ENCODE assay signal across 16 mouse cellular contexts in the genomic region with DNA sequence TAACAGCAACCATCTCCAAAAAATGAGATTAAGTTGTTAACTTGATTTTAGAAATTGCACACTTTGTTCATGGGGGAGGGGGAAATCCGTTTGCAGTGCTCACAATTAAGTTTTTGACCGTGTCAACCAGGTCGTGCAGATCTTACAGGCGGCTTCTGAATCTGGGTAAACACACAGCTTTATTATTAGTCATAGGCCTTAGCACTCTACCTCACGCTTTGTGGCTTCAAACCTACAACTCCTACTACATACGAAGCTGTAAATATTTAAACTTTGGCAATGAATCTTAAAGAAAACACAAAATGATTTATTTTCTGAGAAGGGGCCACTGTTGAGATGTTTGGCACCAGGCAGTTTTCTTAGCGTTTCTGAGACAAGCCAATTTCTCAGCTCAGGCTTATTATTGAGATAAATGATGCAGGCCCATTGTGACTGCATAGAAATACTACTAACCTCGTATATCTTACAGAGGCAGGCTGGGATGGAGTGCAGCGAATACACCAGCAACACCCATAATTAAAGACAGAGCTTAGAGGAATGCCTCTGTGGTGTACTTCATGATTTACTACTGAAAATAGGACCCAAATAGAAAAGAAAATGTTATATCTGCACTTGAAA.
"Had no signal": no experiment of that assay in that cellular context is flagged by ENCODE, and none has a peak within 500 bp of the region (broad histone marks: within the 10 kb centered on the region; RNA-seq: fewer than 3 reads in every experiment).

No protein-coding gene starts in this region.

- H3K36me3 ChIP-seq: midbrain, embryonic 13.5 days; midbrain, embryonic 15.5 days; neural tube, embryonic 12.5 days; stomach, embryonic 15.5 days had no signal

- H3K27ac ChIP-seq: macrophage; midbrain, embryonic 13.5 days; midbrain, embryonic 15.5 days; neural tube, embryonic 12.5 days; stomach, embryonic 15.5 days; stomach, postnatal 0 days had no signal

- H3K9ac ChIP-seq: liver, postnatal 0 days; midbrain, embryonic 13.5 days; midbrain, embryonic 15.5 days; neural tube, embryonic 12.5 days; stomach, embryonic 15.5 days had no signal

- H3K9me3 ChIP-seq: midbrain, embryonic 13.5 days; midbrain, embryonic 15.5 days; neural tube, embryonic 12.5 days; stomach, embryonic 15.5 days had no signal

- H3K27me3 ChIP-seq: megakaryocyte, embryonic 14.5 days; midbrain, embryonic 13.5 days; midbrain, embryonic 15.5 days; neural tube, embryonic 12.5 days; stomach, embryonic 15.5 days had no signal

- H3K4me2 ChIP-seq: midbrain, embryonic 11.5 days; midbrain, embryonic 13.5 days; midbrain, embryonic 15.5 days; neural tube, embryonic 12.5 days; stomach, embryonic 15.5 days had no signal

- H3K4me1 ChIP-seq: midbrain, embryonic 13.5 days; midbrain, embryonic 15.5 days; neural tube, embryonic 12.5 days; stomach, embryonic 15.5 days had no signal

- ATAC-seq: liver, postnatal 0 days; midbrain, embryonic 13.5 days; midbrain, embryonic 15.5 days had no signal

- H3K4me3 ChIP-seq: megakaryocyte, embryonic 14.5 days; midbrain, embryonic 13.5 days; midbrain, embryonic 15.5 days; neural tube, embryonic 12.5 days; stomach, embryonic 15.5 days had no signal

- DNase-seq: liver, postnatal 0 days; lung, adult 2 months; lung, postnatal 14 days; lung, postnatal 36 days; right cerebral cortex, postnatal 14 days; thymus, adult 2 months; thymus, postnatal 25 days; thymus, postnatal 4 days had no signal
